In the genomic region with DNA sequence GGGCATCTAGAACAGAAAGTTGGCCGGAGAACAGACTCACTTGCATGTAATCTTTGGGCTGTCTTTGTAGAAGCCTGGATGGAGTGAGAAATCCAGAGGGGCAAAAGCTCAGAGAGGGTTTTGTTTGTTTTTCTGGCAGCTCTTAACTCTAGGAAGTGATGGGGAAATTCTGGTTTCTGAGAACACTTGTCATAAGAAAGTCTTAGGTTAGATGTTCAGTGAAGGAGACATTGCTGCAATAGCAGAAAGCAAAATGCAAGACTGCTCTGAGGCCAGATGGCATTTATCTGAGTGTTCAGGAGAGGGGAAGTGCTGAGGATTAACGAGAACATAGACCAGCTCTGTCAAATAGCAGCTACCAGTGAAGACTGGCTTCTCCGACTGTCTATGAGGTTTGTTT, we compare ENCODE assay signal across 12 mouse cellular contexts.
"Had no signal": no experiment of that assay in that cellular context is flagged by ENCODE, and none has a peak within 500 bp of the region (broad histone marks: within the 10 kb centered on the region; RNA-seq: fewer than 3 reads in every experiment).

No protein-coding gene starts in this region.

- DNase-seq: kidney, adult 11 months; kidney, postnatal 14 days; liver; liver, embryonic 13.5 days; liver, postnatal 0 days; right cerebral cortex, adult 18-20 months; right cerebral cortex, postnatal 25 days; thymus, postnatal 4 days had no signal

- ATAC-seq: liver, postnatal 0 days; midbrain, embryonic 13.5 days had no signal

- H3K4me2 ChIP-seq: kidney, embryonic 15.5 days; limb, embryonic 12.5 days; liver, embryonic 13.5 days; midbrain, embryonic 13.5 days had no signal

- H3K27me3 ChIP-seq: kidney, embryonic 15.5 days; limb, embryonic 12.5 days; liver, embryonic 13.5 days; midbrain, embryonic 13.5 days had no signal

- H3K36me3 ChIP-seq: kidney, embryonic 15.5 days; limb, embryonic 12.5 days; liver, embryonic 13.5 days; midbrain, embryonic 13.5 days had no signal

- H3K27ac ChIP-seq: kidney, embryonic 15.5 days; limb, embryonic 12.5 days; liver, embryonic 13.5 days; midbrain, embryonic 13.5 days; stomach, postnatal 0 days had no signal

- H3K4me3 ChIP-seq: kidney, embryonic 15.5 days; limb, embryonic 12.5 days; liver, embryonic 13.5 days; midbrain, embryonic 13.5 days had no signal

- H3K9ac ChIP-seq: kidney, embryonic 15.5 days; limb, embryonic 12.5 days; liver, embryonic 13.5 days; liver, postnatal 0 days; midbrain, embryonic 13.5 days had no signal

- H3K4me1 ChIP-seq: limb, embryonic 12.5 days; liver, embryonic 13.5 days; midbrain, embryonic 13.5 days had no signal

- H3K9me3 ChIP-seq: kidney, embryonic 15.5 days; limb, embryonic 12.5 days; liver, embryonic 13.5 days; midbrain, embryonic 13.5 days had no signal
